Mouse (Mus musculus): ENCODE data around the gene Hnrnpc. TPM values are rescaled to one million over a fixed set of nuclear protein-coding genes. Genes with fewer than 3 reads are reported as not detected.
"Not testable (repeated sequence)": the region's sequence is repeated elsewhere in the genome, so short reads cannot be mapped to it uniquely, and the experiment has no call there.

Gene Hnrnpc
- polyA plus RNA-seq, 1 experiment from 2014 or later = 797 TPM

DNA sequence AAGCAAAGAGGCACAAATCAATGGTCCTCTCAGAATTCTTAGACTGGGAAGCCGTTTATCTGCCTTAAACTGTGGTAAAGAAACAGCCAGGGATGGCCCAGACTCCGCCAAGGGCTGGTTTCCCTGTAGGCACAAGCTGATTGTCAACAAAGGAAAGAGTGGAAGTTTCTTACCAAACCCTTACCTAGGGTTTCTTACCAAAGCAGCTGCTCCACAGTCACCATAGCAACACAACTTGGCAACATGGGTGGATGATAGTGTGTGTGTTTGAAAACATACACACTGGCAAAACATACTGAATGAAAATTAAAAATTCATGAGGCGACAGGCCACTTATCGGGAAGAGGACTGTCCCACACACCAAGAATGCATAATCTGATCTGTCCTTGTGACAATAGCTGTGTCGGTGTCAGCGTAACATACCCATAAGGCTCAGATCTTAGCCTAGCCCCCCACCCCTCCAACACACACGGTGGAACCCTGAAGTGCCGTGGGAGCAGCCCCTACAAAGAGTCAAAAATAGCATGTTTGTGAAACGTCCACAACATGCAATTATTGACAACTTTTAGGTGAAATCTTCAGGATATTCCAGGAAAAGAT, 57.8 kb downstream of the Hnrnpc start:
- H3K9ac ChIP-seq = no peak overlapping the region
- H3K4me3 ChIP-seq = no peak overlapping the region
- H3K27ac ChIP-seq = no peak overlapping the region
- 71% methylated on average over 9 of the region's 9 CpGs for WGBS
- no peaks in the 10 kb centered on the region for H3K9me3 ChIP-seq
- no peaks in the 10 kb centered on the region for H3K36me3 ChIP-seq
- no peaks in the 10 kb centered on the region for H3K4me1 ChIP-seq
- ATAC-seq (ENCODE audit: low FRiP score, low read depth) = no peak
- H3K4me2 ChIP-seq (replicated peaks) = no peak overlapping the region
- H3K27me3 ChIP-seq (replicated peaks) = no peaks in the 10 kb centered on the region

- Histone ChIP-seq H3K27me3 (replicated peaks) (no peaks in the 10 kb centered on the region), H3K4me3 (no peak overlapping the region), H3K4me2 (replicated peaks) (no peak overlapping the region), H3K9me3 (no peaks in the 10 kb centered on the region), H3K27ac (no peak overlapping the region), H3K4me1 (no peaks in the 10 kb centered on the region), H3K36me3 (no peaks in the 10 kb centered on the region), H3K9ac (no peak overlapping the region)
- WGBS = 8% methylated on average over 8 of the region's 8 CpGs
- ATAC-seq (ENCODE audit: low FRiP score, low read depth) = peak; percentile 58; the same call in 1 of the 2 replicates
Observed at GRCm38 (mm10) chr14:52044901-52045678, 58.7 kb downstream of the Hnrnpc start.

DNA sequence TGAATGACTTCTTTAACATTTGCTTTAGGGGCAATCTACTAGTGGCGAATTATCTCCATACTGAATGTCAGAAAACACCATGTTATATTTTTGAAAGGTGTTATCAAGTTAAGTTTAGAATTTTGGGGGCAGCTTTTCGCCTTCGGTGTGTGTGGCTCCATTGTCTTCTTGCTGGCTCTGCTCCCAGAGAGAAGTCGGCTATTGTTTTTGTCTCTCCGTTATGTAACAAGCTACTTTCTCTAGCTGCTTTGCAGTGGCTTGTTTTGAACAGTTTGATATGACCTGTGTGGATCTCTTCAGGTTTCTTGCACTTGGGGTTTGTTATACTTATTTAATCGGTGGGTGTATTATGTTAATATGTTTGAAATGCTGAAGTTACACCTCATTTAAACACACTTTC, 60.4 kb downstream of the Hnrnpc start:
- no peaks in the 10 kb centered on the region for H3K36me3 ChIP-seq
- no peaks in the 10 kb centered on the region for H3K9me3 ChIP-seq
- H3K27ac ChIP-seq = no peak overlapping the region
- H3K9ac ChIP-seq = no peak overlapping the region
- H3K4me2 ChIP-seq (replicated peaks) = no peak overlapping the region
- H3K27me3 ChIP-seq (replicated peaks) = no peaks in the 10 kb centered on the region
- no peak overlapping the region for H3K4me3 ChIP-seq
- ATAC-seq (ENCODE audit: low FRiP score, low read depth) = no peak
- WGBS = 83% methylated on average over 6 of the region's 6 CpGs
- no peaks in the 10 kb centered on the region for H3K4me1 ChIP-seq

- H3K4me3 ChIP-seq; H3K9ac ChIP-seq; H3K27ac ChIP-seq; H3K4me1 ChIP-seq; ATAC-seq (ENCODE audit: low FRiP score, low read depth); H3K36me3 ChIP-seq; H3K9me3 ChIP-seq; H3K4me2 ChIP-seq (replicated peaks); H3K27me3 ChIP-seq (replicated peaks): not testable (repeated sequence)
- 70% methylated on average over 3 of the region's 3 CpGs for WGBS
Observed at GRCm38 (mm10) chr14:52042359-52042758, 61.5 kb downstream of the Hnrnpc start, which contains the start of gene Olfr221. Gene Olfr221 (minus strand): TSS chr14:52042459.

- Histone ChIP-seq H3K27ac (no peak overlapping the region), H3K9ac (no peak overlapping the region), H3K27me3 (replicated peaks) (no peaks in the 10 kb centered on the region), H3K4me2 (replicated peaks) (no peak overlapping the region), H3K4me3 (no peak overlapping the region), H3K9me3 (no peaks in the 10 kb centered on the region), H3K36me3 (no peaks in the 10 kb centered on the region), H3K4me1 (no peaks in the 10 kb centered on the region)
- no peak for ATAC-seq (ENCODE audit: low FRiP score, low read depth)
- WGBS = 90% methylated on average over 5 of the region's 5 CpGs
Observed at GRCm38 (mm10) chr14:52039332-52039731, 64.5 kb downstream of the Hnrnpc start.

GRCm38 (mm10) chr14:52035926-52036325, 67.9 kb downstream of the Hnrnpc start:
- Histone ChIP-seq H3K27me3 (replicated peaks) (no peaks in the 10 kb centered on the region), H3K4me3 (no peak overlapping the region), H3K9me3 (no peaks in the 10 kb centered on the region), H3K4me1 (no peaks in the 10 kb centered on the region), H3K4me2 (replicated peaks) (no peak overlapping the region), H3K9ac (no peak overlapping the region), H3K27ac (no peak overlapping the region), H3K36me3 (no peaks in the 10 kb centered on the region)
- 90% methylated on average over 6 of the region's 6 CpGs for WGBS
- ATAC-seq (ENCODE audit: low FRiP score, low read depth) = no peak

GRCm38 (mm10) chr14:52026342-52026741, 77.5 kb downstream of the Hnrnpc start:
- Histone ChIP-seq H3K4me2 (replicated peaks) (no peak overlapping the region), H3K4me3 (no peak overlapping the region), H3K27ac (no peak overlapping the region), H3K9me3 (no peaks in the 10 kb centered on the region), H3K9ac (no peak overlapping the region), H3K36me3 (no peaks in the 10 kb centered on the region), H3K27me3 (replicated peaks) (no peaks in the 10 kb centered on the region), H3K4me1 (peaks cover 5% of the 10 kb centered on the region; the same call in 1 of the 2 replicates)
- ATAC-seq (ENCODE audit: low FRiP score, low read depth) = no peak
- WGBS = 86% methylated on average over 4 of the region's 4 CpGs

GRCm38 (mm10) chr14:52024133-52024532, 79.7 kb downstream of the Hnrnpc start:
- Histone ChIP-seq H3K27ac (no peak overlapping the region), H3K4me3 (no peak overlapping the region), H3K36me3 (no peaks in the 10 kb centered on the region), H3K4me1 (peaks cover 12% of the 10 kb centered on the region), H3K9ac (no peak overlapping the region), H3K27me3 (replicated peaks) (no peaks in the 10 kb centered on the region), H3K9me3 (no peaks in the 10 kb centered on the region), H3K4me2 (replicated peaks) (no peak overlapping the region)
- no peak for ATAC-seq (ENCODE audit: low FRiP score, low read depth)
- WGBS = 84% methylated on average over 2 of the region's 2 CpGs

Other genes with a start within 250 kb of the Hnrnpc start
- gene Mettl17, start 219.2 kb downstream of the Hnrnpc start, polyA plus RNA-seq (2016; fragmentation: Nextera tagmentation; extraction: Ambion mirVana) = 58.6 and 64.4 TPM in 2 replicates
- gene Slc39a2, start 211.1 kb downstream of the Hnrnpc start, polyA plus RNA-seq (2016; fragmentation: Nextera tagmentation; extraction: Ambion mirVana) = 1.2 and 1.4 TPM in 2 replicates
- gene Ndrg2, start 189.9 kb downstream of the Hnrnpc start, polyA plus RNA-seq (2016; fragmentation: Nextera tagmentation; extraction: Ambion mirVana) = 31.2 and 37.5 TPM in 2 replicates
- gene Tppp2, start 185.6 kb downstream of the Hnrnpc start, polyA plus RNA-seq (2016; fragmentation: Nextera tagmentation; extraction: Ambion mirVana) = not detected in 2 replicates
- not detected in 2 replicates for gene Rnase13, start 181.3 kb downstream of the Hnrnpc start, polyA plus RNA-seq (2016; fragmentation: Nextera tagmentation; extraction: Ambion mirVana)
- gene Arhgef40, start 119.3 kb downstream of the Hnrnpc start, polyA plus RNA-seq (2016; fragmentation: Nextera tagmentation; extraction: Ambion mirVana) = 105 and 110 TPM in 2 replicates
- gene Tmem253, start 88.4 kb downstream of the Hnrnpc start, polyA plus RNA-seq (2016; fragmentation: Nextera tagmentation; extraction: Ambion mirVana) = 1.0 and 1.3 TPM in 2 replicates
- 78.3 and 84.9 TPM in 2 replicates for gene Zfp219, start 83.3 kb downstream of the Hnrnpc start, polyA plus RNA-seq (2016; fragmentation: Nextera tagmentation; extraction: Ambion mirVana)
- not detected in 2 replicates for gene Olfr221, start 61.6 kb downstream of the Hnrnpc start, polyA plus RNA-seq (2016; fragmentation: Nextera tagmentation; extraction: Ambion mirVana)
- gene Rpgrip1, start 6.7 kb upstream of the Hnrnpc start, polyA plus RNA-seq (2016; fragmentation: Nextera tagmentation; extraction: Ambion mirVana) = 52.1 and 62.8 TPM in 2 replicates
- 57.8 and 64.4 TPM in 2 replicates for gene Supt16, start 93.4 kb upstream of the Hnrnpc start, polyA plus RNA-seq (2016; fragmentation: Nextera tagmentation; extraction: Ambion mirVana)
- gene Chd8, start 153.8 kb upstream of the Hnrnpc start, polyA plus RNA-seq (2016; fragmentation: Nextera tagmentation; extraction: Ambion mirVana) = 46.0 and 48.6 TPM in 2 replicates
- gene Tox4, start 175.1 kb upstream of the Hnrnpc start, polyA plus RNA-seq (2016; fragmentation: Nextera tagmentation; extraction: Ambion mirVana) = 51.8 and 56.6 TPM in 2 replicates
- gene Rab2b, start 175.5 kb upstream of the Hnrnpc start, polyA plus RNA-seq (2016; fragmentation: Nextera tagmentation; extraction: Ambion mirVana) = 43.7 and 52.9 TPM in 2 replicates
- gene Mettl3, start 201.1 kb upstream of the Hnrnpc start, polyA plus RNA-seq (2016; fragmentation: Nextera tagmentation; extraction: Ambion mirVana) = 58.7 and 58.8 TPM in 2 replicates
- gene Sall2, start 224.7 kb upstream of the Hnrnpc start, polyA plus RNA-seq (2016; fragmentation: Nextera tagmentation; extraction: Ambion mirVana) = 55.8 and 57.3 TPM in 2 replicates

Data from neural tube, embryonic 12.5 days (tissue).